In genomic region chr2:31482914-31483575, GRCm38 (mm10) we compare ENCODE assay signal across 8 mouse cellular contexts. TPM values are rescaled to one million over a fixed set of nuclear protein-coding genes. Genes with fewer than 3 reads are reported as not detected.
DNase-seq lines count a peak whose midpoint lies in the region; ATAC-seq and TF ChIP-seq lines count a peak whose summit lies in the region.

No protein-coding gene starts in this region.

- TF ChIP-seq CTCF in C2C12 (IDR thresholded peaks at IDR 0.05; ENCODE audit: control insufficient read depth, insufficient read depth, insufficient read length), result peak; percentile 88
- TF ChIP-seq CTCF in bone marrow, adult 2 months (IDR thresholded peaks at IDR 0.05; ENCODE audit: control insufficient read depth, insufficient read depth, low read length), result peak; percentile 75

- no peak for TF ChIP-seq POLR2A in bone marrow, adult 2 months (IDR thresholded peaks at IDR 0.05; ENCODE audit: borderline replicate concordance, control insufficient read depth, low read depth, low read length)

- no peaks in the 10 kb centered on the region for H3K27me3 ChIP-seq in C2C12 (ENCODE audit: control insufficient read depth, insufficient read depth, insufficient read length)
- no peaks in the 10 kb centered on the region for H3K27me3 ChIP-seq in embryonic facial prominence, embryonic 14.5 days (replicated peaks; ENCODE audit: control insufficient read depth, insufficient read depth, low read length)
- no peaks in the 10 kb centered on the region; the same call in 1 of the 2 replicates for H3K27me3 ChIP-seq in kidney, embryonic 14.5 days (ENCODE audit: control insufficient read depth, insufficient read depth, low read length)
- H3K27me3 ChIP-seq in limb, embryonic 13.5 days, result peaks cover 12% of the 10 kb centered on the region; the same call in 1 of the 2 replicates
- H3K27me3 ChIP-seq in splenic B cell, adult 2 months (ENCODE audit: control insufficient read depth, insufficient read depth, low read length, poor library complexity, severe bottlenecking), result no peaks in the 10 kb centered on the region; the same call in 1 of the 2 replicates

- H3K4me2 ChIP-seq in embryonic facial prominence, embryonic 14.5 days (ENCODE audit: low read depth, low read length), result no peak overlapping the region
- H3K4me2 ChIP-seq in kidney, embryonic 14.5 days (replicated peaks; ENCODE audit: low read depth, low read length), result no peak overlapping the region
- no peak overlapping the region for H3K4me2 ChIP-seq in limb, embryonic 13.5 days (replicated peaks)

- DNase-seq in embryonic facial prominence, embryonic 14.5 days (ENCODE audit: low spot score), result peak; percentile 91
- peak; percentile 58 to 79 for DNase-seq in heart, adult 9 months (ENCODE audit: low spot score in 2 of 2)
- DNase-seq in naive thymus-derived CD4-positive, alpha-beta T cell, adult 2 months (ENCODE audit: low read depth), result peak; percentile 90
- peak; percentile 89 for DNase-seq in splenic B cell, adult 2 months (ENCODE audit: low read depth, low spot score)

- no peaks in the 10 kb centered on the region for H3K79me2 ChIP-seq in C2C12 (ENCODE audit: control insufficient read depth, insufficient read depth)

- WGBS in bone marrow, adult 2 months, result 44% methylated on average over 8 of the region's 8 CpGs
- WGBS in embryonic facial prominence, embryonic 14.5 days, result 30% methylated on average over 8 of the region's 8 CpGs
- 26% methylated on average over 8 of the region's 8 CpGs for WGBS in kidney, embryonic 14.5 days
- WGBS in limb, embryonic 13.5 days, result 24% methylated on average over 8 of the region's 8 CpGs

- H3ac ChIP-seq in C2C12 (ENCODE audit: control insufficient read depth, insufficient read length, low read depth), result no peak overlapping the region

- no peak overlapping the region for H3K9ac ChIP-seq in embryonic facial prominence, embryonic 14.5 days (ENCODE audit: low read depth, low read length)
- H3K9ac ChIP-seq in kidney, embryonic 14.5 days (ENCODE audit: low read depth, low read length), result no peak overlapping the region
- no peak overlapping the region for H3K9ac ChIP-seq in limb, embryonic 13.5 days

- no peak overlapping the region for H3K27ac ChIP-seq in bone marrow, adult 2 months (ENCODE audit: control insufficient read depth, insufficient read depth, low read depth, low read length, poor library complexity)
- no peak overlapping the region for H3K27ac ChIP-seq in embryonic facial prominence, embryonic 14.5 days (replicated peaks; ENCODE audit: low read depth, low read length)
- no peak overlapping the region for H3K27ac ChIP-seq in kidney, embryonic 14.5 days (ENCODE audit: low read depth, low read length)
- H3K27ac ChIP-seq in limb, embryonic 13.5 days, result no peak overlapping the region

- peak; percentile 87 for ATAC-seq in embryonic facial prominence, embryonic 14.5 days (ENCODE audit: low read depth)
- ATAC-seq in kidney, embryonic 14.5 days (ENCODE audit: low FRiP score, low TSS enrichment), result peak; percentile 78
- ATAC-seq in limb, embryonic 13.5 days (ENCODE audit: low FRiP score, low read depth), result peak; percentile 75

- H3K4me1 ChIP-seq in bone marrow, adult 2 months (ENCODE audit: control insufficient read depth, insufficient read depth, low read length), result no peaks in the 10 kb centered on the region
- no peaks in the 10 kb centered on the region for H3K4me1 ChIP-seq in embryonic facial prominence, embryonic 14.5 days (ENCODE audit: control insufficient read depth, insufficient read depth, low read length)
- no peaks in the 10 kb centered on the region for H3K4me1 ChIP-seq in kidney, embryonic 14.5 days (ENCODE audit: control insufficient read depth, insufficient read depth, low read length)
- H3K4me1 ChIP-seq in limb, embryonic 13.5 days, result peaks cover 5% of the 10 kb centered on the region; the same call in 1 of the 2 replicates

- H3K9me3 ChIP-seq in embryonic facial prominence, embryonic 14.5 days (ENCODE audit: control insufficient read depth, low read length), result no peaks in the 10 kb centered on the region
- no peaks in the 10 kb centered on the region for H3K9me3 ChIP-seq in kidney, embryonic 14.5 days (ENCODE audit: control insufficient read depth, low read length)
- no peaks in the 10 kb centered on the region for H3K9me3 ChIP-seq in limb, embryonic 13.5 days

- H3K4me3 ChIP-seq in C2C12 (ENCODE audit: insufficient read depth, poor library complexity, severe bottlenecking), result no peak overlapping the region
- H3K4me3 ChIP-seq in bone marrow, adult 2 months (replicated peaks; ENCODE audit: control insufficient read depth, low read depth, low read length), result no peak overlapping the region
- H3K4me3 ChIP-seq in embryonic facial prominence, embryonic 14.5 days (ENCODE audit: low read depth, low read length), result no peak overlapping the region
- no peak overlapping the region for H3K4me3 ChIP-seq in kidney, embryonic 14.5 days (ENCODE audit: low read length)
- H3K4me3 ChIP-seq in limb, embryonic 13.5 days, result no peak overlapping the region

- H3K36me3 ChIP-seq in C2C12 (ENCODE audit: control insufficient read depth, insufficient read depth), result peaks cover 59% of the 10 kb centered on the region
- no peaks in the 10 kb centered on the region for H3K36me3 ChIP-seq in embryonic facial prominence, embryonic 14.5 days (ENCODE audit: control insufficient read depth, insufficient read depth, low read length)
- no peaks in the 10 kb centered on the region for H3K36me3 ChIP-seq in kidney, embryonic 14.5 days (ENCODE audit: control insufficient read depth, insufficient read depth, low read length)
- no peaks in the 10 kb centered on the region for H3K36me3 ChIP-seq in limb, embryonic 13.5 days
- H3K36me3 ChIP-seq in splenic B cell, adult 2 months (ENCODE audit: control insufficient read depth, insufficient read depth, low read length, poor library complexity, severe bottlenecking), result 0 out of 2 replicates have a peak, but pooled peaks cover 2% of the 10 kb centered on the region

- no peaks in the 10 kb centered on the region for H3K79me3 ChIP-seq in C2C12 (ENCODE audit: low read depth)

TF ChIP-seq in C2C12, 6 proteins besides CTCF, POLR2A, EP300 and RAD21:
- TF ChIP-seq MAX (IDR thresholded peaks at IDR 0.05) (peak; percentile 81), MYOG (IDR thresholded peaks at IDR 0.05; ENCODE audit: control insufficient read depth, extremely low read depth, insufficient read length) (no peak)

RNA-seq across cellular contexts. Expression of gene Ass1, which starts 13.0 kb away (rescaled TPM):
- 248 TPM for polyA plus RNA-seq in C2C12 (2012; fragmentation: generic; extraction: Trizol)
- 8.9 and 43.7 TPM in 2 replicates for polyA plus RNA-seq in bone marrow, adult 2 months (2011; ENCODE audit: insufficient read depth, insufficient read length, low replicate concordance, missing spikeins)
- polyA plus RNA-seq in embryonic facial prominence, embryonic 14.5 days (2014; fragmentation: Nextera tagmentation; extraction: Ambion mirVana), result 24.1 and 25.4 TPM in 2 replicates
- polyA plus RNA-seq in kidney, embryonic 14.5 days (2014; fragmentation: Nextera tagmentation; extraction: Ambion mirVana), result 13.8 and 20.3 TPM in 2 replicates
- polyA plus RNA-seq in limb, embryonic 13.5 days (2015; fragmentation: Nextera tagmentation; extraction: Ambion mirVana), result 9.7 and 10.9 TPM in 2 replicates
